Mouse (Mus musculus): ENCODE results near the gene Cask. TPM values are rescaled to one million over a fixed set of nuclear protein-coding genes. Genes with fewer than 3 reads are reported as not detected.
A peak's percentile ranks its signal among the peaks of the same experiment; 100 is the strongest.

The Cask gene
- polyA plus RNA-seq, 1 experiment from 2014 or later: 64.0 TPM

GRCm38 (mm10) chrX:13845858-13846652 is 5.1 kb downstream of the Cask start:
- H3K4me2 ChIP-seq (ENCODE audit: low read length): peak overlapping the region; percentile 48
- H3K9ac ChIP-seq (replicated peaks; ENCODE audit: low read length): peak overlapping the region; percentile 79
- ATAC-seq (ENCODE audit: low FRiP score, low TSS enrichment) (peak; percentile 74), DNase-seq (peak; percentile 74)
- 21% methylated on average over 67 of the region's 100 CpGs for WGBS
- H3K4me3 ChIP-seq (replicated peaks; ENCODE audit: low read depth, low read length): peak overlapping the region; percentile 55
- no peaks in the 10 kb centered on the region for H3K36me3 ChIP-seq (ENCODE audit: control insufficient read depth, insufficient read depth, low read length)
- no peaks in the 10 kb centered on the region for H3K9me3 ChIP-seq (ENCODE audit: control insufficient read depth, low read length)
- peaks cover 4% of the 10 kb centered on the region; the same call in 1 of the 2 replicates for H3K4me1 ChIP-seq (ENCODE audit: control insufficient read depth, insufficient read depth, low read length)
- peak overlapping the region; percentile 95 for H3K27ac ChIP-seq (replicated peaks; ENCODE audit: low read depth, low read length)
- H3K27me3 ChIP-seq (ENCODE audit: control insufficient read depth, insufficient read depth, low read length): no peaks in the 10 kb centered on the region

GRCm38 (mm10) chrX:13845141-13845857 is 5.9 kb downstream of the Cask start:
- DNase-seq (peak; percentile 54), ATAC-seq (ENCODE audit: low FRiP score, low TSS enrichment) (peak; percentile 1; the same call in 1 of the 2 replicates)
- Histone ChIP-seq H3K4me2 (ENCODE audit: low read length) (peak overlapping the region; percentile 48), H3K4me1 (ENCODE audit: control insufficient read depth, insufficient read depth, low read length) (peaks cover 4% of the 10 kb centered on the region; the same call in 1 of the 2 replicates), H3K27me3 (ENCODE audit: control insufficient read depth, insufficient read depth, low read length) (no peaks in the 10 kb centered on the region), H3K36me3 (ENCODE audit: control insufficient read depth, insufficient read depth, low read length) (no peaks in the 10 kb centered on the region), H3K9me3 (ENCODE audit: control insufficient read depth, low read length) (no peaks in the 10 kb centered on the region), H3K9ac (replicated peaks; ENCODE audit: low read length) (peak overlapping the region; percentile 79), H3K4me3 (replicated peaks; ENCODE audit: low read depth, low read length) (peak overlapping the region; percentile 55), H3K27ac (replicated peaks; ENCODE audit: low read depth, low read length) (peak overlapping the region; percentile 95)
- 19% methylated on average over 22 of the region's 22 CpGs for WGBS

GRCm38 (mm10) chrX:13822792-13823191 is 28.4 kb downstream of the Cask start:
- Histone ChIP-seq H3K9ac (replicated peaks; ENCODE audit: low read length) (no peak overlapping the region), H3K4me1 (ENCODE audit: control insufficient read depth, insufficient read depth, low read length) (no peaks in the 10 kb centered on the region), H3K4me2 (ENCODE audit: low read length) (no peak overlapping the region), H3K36me3 (ENCODE audit: control insufficient read depth, insufficient read depth, low read length) (no peaks in the 10 kb centered on the region), H3K9me3 (ENCODE audit: control insufficient read depth, low read length) (no peaks in the 10 kb centered on the region), H3K4me3 (replicated peaks; ENCODE audit: low read depth, low read length) (no peak overlapping the region), H3K27ac (replicated peaks; ENCODE audit: low read depth, low read length) (no peak overlapping the region), H3K27me3 (ENCODE audit: control insufficient read depth, insufficient read depth, low read length) (no peaks in the 10 kb centered on the region)
- ATAC-seq (ENCODE audit: low FRiP score, low TSS enrichment): no peak
- WGBS: 76% methylated on average over 1 of the region's 1 CpGs
- DNase-seq: no peak

- no peak for ATAC-seq (ENCODE audit: low FRiP score, low TSS enrichment)
- H3K4me3 ChIP-seq (replicated peaks; ENCODE audit: low read depth, low read length): no peak overlapping the region
- 76% methylated on average over 2 of the region's 2 CpGs for WGBS
- H3K4me2 ChIP-seq (ENCODE audit: low read length): no peak overlapping the region
- no peaks in the 10 kb centered on the region for H3K4me1 ChIP-seq (ENCODE audit: control insufficient read depth, insufficient read depth, low read length)
- DNase-seq: no peak
- no peaks in the 10 kb centered on the region for H3K9me3 ChIP-seq (ENCODE audit: control insufficient read depth, low read length)
- no peaks in the 10 kb centered on the region for H3K36me3 ChIP-seq (ENCODE audit: control insufficient read depth, insufficient read depth, low read length)
- H3K9ac ChIP-seq (replicated peaks; ENCODE audit: low read length): no peak overlapping the region
- no peaks in the 10 kb centered on the region for H3K27me3 ChIP-seq (ENCODE audit: control insufficient read depth, insufficient read depth, low read length)
- no peak overlapping the region for H3K27ac ChIP-seq (replicated peaks; ENCODE audit: low read depth, low read length)
Observed at GRCm38 (mm10) chrX:13798754-13799153, 52.4 kb downstream of the Cask start.

GRCm38 (mm10) chrX:13765672-13766071 is 85.5 kb downstream of the Cask start:
- Histone ChIP-seq H3K27ac (replicated peaks; ENCODE audit: low read depth, low read length) (no peak overlapping the region), H3K9me3 (ENCODE audit: control insufficient read depth, low read length) (no peaks in the 10 kb centered on the region), H3K4me3 (replicated peaks; ENCODE audit: low read depth, low read length) (no peak overlapping the region), H3K36me3 (ENCODE audit: control insufficient read depth, insufficient read depth, low read length) (no peaks in the 10 kb centered on the region), H3K9ac (replicated peaks; ENCODE audit: low read length) (no peak overlapping the region), H3K27me3 (ENCODE audit: control insufficient read depth, insufficient read depth, low read length) (no peaks in the 10 kb centered on the region), H3K4me1 (ENCODE audit: control insufficient read depth, insufficient read depth, low read length) (no peaks in the 10 kb centered on the region), H3K4me2 (ENCODE audit: low read length) (no peak overlapping the region)
- ATAC-seq (ENCODE audit: low FRiP score, low TSS enrichment) (no peak), DNase-seq (no peak)
- 88% methylated on average over 1 of the region's 1 CpGs for WGBS

GRCm38 (mm10) chrX:13765024-13765423 is 86.1 kb downstream of the Cask start:
- ATAC-seq (ENCODE audit: low FRiP score, low TSS enrichment) (no peak), DNase-seq (no peak)
- no peak overlapping the region for H3K9ac ChIP-seq (replicated peaks; ENCODE audit: low read length)
- no peak overlapping the region for H3K4me3 ChIP-seq (replicated peaks; ENCODE audit: low read depth, low read length)
- no peaks in the 10 kb centered on the region for H3K4me1 ChIP-seq (ENCODE audit: control insufficient read depth, insufficient read depth, low read length)
- WGBS: 76% methylated on average over 1 of the region's 1 CpGs
- H3K4me2 ChIP-seq (ENCODE audit: low read length): no peak overlapping the region
- H3K27me3 ChIP-seq (ENCODE audit: control insufficient read depth, insufficient read depth, low read length): no peaks in the 10 kb centered on the region
- no peak overlapping the region for H3K27ac ChIP-seq (replicated peaks; ENCODE audit: low read depth, low read length)
- H3K36me3 ChIP-seq (ENCODE audit: control insufficient read depth, insufficient read depth, low read length): no peaks in the 10 kb centered on the region
- no peaks in the 10 kb centered on the region for H3K9me3 ChIP-seq (ENCODE audit: control insufficient read depth, low read length)

GRCm38 (mm10) chrX:13757279-13758005 is 93.7 kb downstream of the Cask start:
- WGBS: 26% methylated on average over 3 of the region's 3 CpGs
- no peak for ATAC-seq (ENCODE audit: low FRiP score, low TSS enrichment)
- Histone ChIP-seq H3K27me3 (ENCODE audit: control insufficient read depth, insufficient read depth, low read length) (no peaks in the 10 kb centered on the region), H3K4me1 (ENCODE audit: control insufficient read depth, insufficient read depth, low read length) (no peaks in the 10 kb centered on the region), H3K9me3 (ENCODE audit: control insufficient read depth, low read length) (no peaks in the 10 kb centered on the region), H3K36me3 (ENCODE audit: control insufficient read depth, insufficient read depth, low read length) (no peaks in the 10 kb centered on the region), H3K27ac (replicated peaks; ENCODE audit: low read depth, low read length) (no peak overlapping the region), H3K4me3 (replicated peaks; ENCODE audit: low read depth, low read length) (no peak overlapping the region), H3K4me2 (ENCODE audit: low read length) (no peak overlapping the region), H3K9ac (replicated peaks; ENCODE audit: low read length) (no peak overlapping the region)
- DNase-seq: no peak

- H3K4me1 ChIP-seq (ENCODE audit: control insufficient read depth, insufficient read depth, low read length): no peaks in the 10 kb centered on the region
- no peaks in the 10 kb centered on the region for H3K36me3 ChIP-seq (ENCODE audit: control insufficient read depth, insufficient read depth, low read length)
- no peak overlapping the region for H3K9ac ChIP-seq (replicated peaks; ENCODE audit: low read length)
- DNase-seq: no peak
- no peak overlapping the region for H3K4me3 ChIP-seq (replicated peaks; ENCODE audit: low read depth, low read length)
- WGBS: 69% methylated on average over 2 of the region's 2 CpGs
- no peak overlapping the region for H3K4me2 ChIP-seq (ENCODE audit: low read length)
- H3K27ac ChIP-seq (replicated peaks; ENCODE audit: low read depth, low read length): no peak overlapping the region
- H3K9me3 ChIP-seq (ENCODE audit: control insufficient read depth, low read length): no peaks in the 10 kb centered on the region
- no peaks in the 10 kb centered on the region for H3K27me3 ChIP-seq (ENCODE audit: control insufficient read depth, insufficient read depth, low read length)
- ATAC-seq (ENCODE audit: low FRiP score, low TSS enrichment): no peak
Observed at GRCm38 (mm10) chrX:13741110-13741509, 110.1 kb downstream of the Cask start.
